Mouse (Mus musculus): ENCODE data around the gene Havcr1.

Havcr1 gene

DNA sequence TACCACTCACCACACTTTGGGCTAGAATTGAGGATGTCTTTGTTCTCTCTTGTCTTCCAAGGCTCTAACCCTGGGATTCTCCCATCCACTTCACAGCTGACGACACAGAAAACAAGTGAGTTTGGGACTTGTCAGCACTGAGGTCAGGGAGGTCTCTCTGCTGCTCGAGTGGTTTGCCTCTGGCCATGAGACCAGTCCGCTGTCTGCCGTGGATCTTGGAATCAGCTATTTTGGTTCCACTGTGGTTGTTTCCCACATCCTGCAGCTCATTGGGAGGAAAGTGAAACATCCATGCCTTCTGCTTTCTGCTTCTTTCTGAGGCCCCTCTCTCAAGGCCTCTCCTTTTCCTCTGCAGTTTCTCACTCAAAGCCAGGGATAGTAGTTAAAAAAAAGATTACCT, 85.0 kb downstream of the Havcr1 start:
- DNase-seq (ENCODE audit: low read depth): peak; percentile 8
